Mouse (Mus musculus): ENCODE data around the gene Hecw2.

The Hecw2 gene

GRCm38 (mm10) chr1:53820041-53820632, 374.8 kb downstream of the Hecw2 start:
- no peak for TF ChIP-seq GATA4 (IDR thresholded peaks at IDR 0.05; ENCODE audit: insufficient replicate concordance, low read length)

GRCm38 (mm10) chr1:53818072-53818862, 376.7 kb downstream of the Hecw2 start:
- TF ChIP-seq GATA4 (IDR thresholded peaks at IDR 0.05; ENCODE audit: insufficient replicate concordance, low read length), result no peak

- no peak for TF ChIP-seq GATA4 (IDR thresholded peaks at IDR 0.05; ENCODE audit: insufficient replicate concordance, low read length)
Measured at GRCm38 (mm10) chr1:53816353-53816752, 378.6 kb downstream of the Hecw2 start.

- TF ChIP-seq GATA4 (IDR thresholded peaks at IDR 0.05; ENCODE audit: insufficient replicate concordance, low read length), result no peak
Measured at GRCm38 (mm10) chr1:53814077-53814705, 380.8 kb downstream of the Hecw2 start.

- TF ChIP-seq GATA4 (IDR thresholded peaks at IDR 0.05; ENCODE audit: insufficient replicate concordance, low read length), result no peak
Measured at GRCm38 (mm10) chr1:53811919-53812318, 383.0 kb downstream of the Hecw2 start.

- no peak for TF ChIP-seq GATA4 (IDR thresholded peaks at IDR 0.05; ENCODE audit: insufficient replicate concordance, low read length)
Measured at GRCm38 (mm10) chr1:53808229-53808628, 386.7 kb downstream of the Hecw2 start.

GRCm38 (mm10) chr1:53797811-53798210, 397.2 kb downstream of the Hecw2 start:
- TF ChIP-seq GATA4 (IDR thresholded peaks at IDR 0.05; ENCODE audit: insufficient replicate concordance, low read length), result no peak

- TF ChIP-seq GATA4 (IDR thresholded peaks at IDR 0.05; ENCODE audit: insufficient replicate concordance, low read length), result no peak
Measured at GRCm38 (mm10) chr1:53797074-53797473, 397.9 kb downstream of the Hecw2 start.

- no peak for TF ChIP-seq GATA4 (IDR thresholded peaks at IDR 0.05; ENCODE audit: insufficient replicate concordance, low read length)
Measured at GRCm38 (mm10) chr1:53796271-53796670, 398.7 kb downstream of the Hecw2 start.

- TF ChIP-seq GATA4 (IDR thresholded peaks at IDR 0.05; ENCODE audit: insufficient replicate concordance, low read length), result no peak
Measured at GRCm38 (mm10) chr1:53795591-53795990, 399.4 kb downstream of the Hecw2 start.

- TF ChIP-seq GATA4 (IDR thresholded peaks at IDR 0.05; ENCODE audit: insufficient replicate concordance, low read length), result no peak
Measured at GRCm38 (mm10) chr1:53795081-53795480, 399.9 kb downstream of the Hecw2 start.

- TF ChIP-seq GATA4 (IDR thresholded peaks at IDR 0.05; ENCODE audit: insufficient replicate concordance, low read length), result no peak
Measured at GRCm38 (mm10) chr1:53794279-53794678, 400.7 kb downstream of the Hecw2 start.

GRCm38 (mm10) chr1:53791343-53791742, 403.6 kb downstream of the Hecw2 start:
- TF ChIP-seq GATA4 (IDR thresholded peaks at IDR 0.05; ENCODE audit: insufficient replicate concordance, low read length), result no peak

GRCm38 (mm10) chr1:53784721-53785418, 410.1 kb downstream of the Hecw2 start, which contains the start of gene Stk17b:
Stk17b (minus strand) TSS chr1:53785224.
- TF ChIP-seq GATA4 (IDR thresholded peaks at IDR 0.05; ENCODE audit: insufficient replicate concordance, low read length), result no peak

GRCm38 (mm10) chr1:53784291-53784720, 410.7 kb downstream of the Hecw2 start:
- TF ChIP-seq GATA4 (IDR thresholded peaks at IDR 0.05; ENCODE audit: insufficient replicate concordance, low read length), result no peak

Data from liver, adult (tissue).